Mouse (Mus musculus) heart, embryonic 13.5 days (tissue): Measurements from ENCODE around the gene Spdye4a. TPM values are rescaled to one million over a fixed set of nuclear protein-coding genes. Genes with fewer than 3 reads are reported as not detected.

Experiments
- ATAC-seq: fragments of 200-750 bp; cut with Nextera tagmentation; 2 replicates; pipeline ENCODE4 v1.8.0; 2017; ENCODE audit warnings: moderate TSS enrichment; ENCODE audit not compliant: insufficient number of reproducible peaks, low FRiP score, low TSS enrichment; ENCODE audit errors: extremely low read depth
- H3K27ac ChIP-seq: fragments of 300-500 bp; sonication (generic); replicated peaks from 2 replicates; pipeline ENCODE4 v1.5.1; 2015; ENCODE audit warnings: moderate library complexity, mild to moderate bottlenecking, inconsistent platforms
- H3K27me3 ChIP-seq: fragments of 300-500 bp; sonication (generic); replicated peaks from 2 replicates; pipeline ENCODE4 v1.6.1; 2015; ENCODE audit warnings: mild to moderate bottlenecking, inconsistent platforms
- H3K36me3 ChIP-seq: fragments of 300-500 bp; sonication (generic); 2 replicates; pipeline ENCODE4 v1.6.1; 2015; ENCODE audit warnings: mild to moderate bottlenecking, inconsistent platforms
- H3K4me1 ChIP-seq: fragments of 300-500 bp; sonication (generic); 2 replicates; pipeline ENCODE4 v1.6.1; 2015; ENCODE audit warnings: inconsistent platforms
- H3K4me2 ChIP-seq: fragments of 300-500 bp; sonication (generic); 2 replicates; pipeline ENCODE4 v1.6.1; 2015; ENCODE audit warnings: inconsistent platforms, mild to moderate bottlenecking, moderate library complexity
- H3K4me3 ChIP-seq: fragments of 300-500 bp; sonication (generic); 2 replicates; pipeline ENCODE4 v1.5.1; 2015; ENCODE audit warnings: moderate library complexity, mild to moderate bottlenecking, inconsistent platforms
- H3K9ac ChIP-seq: fragments of 300-500 bp; sonication (generic); 2 replicates; pipeline ENCODE4 v1.6.1; 2015; ENCODE audit warnings: inconsistent platforms, mild to moderate bottlenecking, moderate library complexity
- H3K9me3 ChIP-seq: fragments of 300-500 bp; sonication (generic); 2 replicates; pipeline ENCODE4 v1.6.1; 2016; ENCODE audit warnings: inconsistent platforms
- WGBS: fragments of 180-500 bp; shearing (Covaris S2); methylation state at CpG from one replicate; pipeline ENCODE4 v1.1.7; 2015; ENCODE audit warnings: mixed read lengths; 5-methylcytosine and 5-hydroxymethylcytosine counted together
- polyA plus RNA-seq: library from polyadenylated mRNA; unstranded; fragments of >200 nt; fragmentation: Nextera tagmentation; extraction: Ambion mirVana; gene quantifications from 2 replicates; pipeline ENCODE4 v1.2.1, GENCODE M21; 2015

Spdye4a gene
- polyA plus RNA-seq, 1 experiment from 2014 or later: not detected

DNA sequence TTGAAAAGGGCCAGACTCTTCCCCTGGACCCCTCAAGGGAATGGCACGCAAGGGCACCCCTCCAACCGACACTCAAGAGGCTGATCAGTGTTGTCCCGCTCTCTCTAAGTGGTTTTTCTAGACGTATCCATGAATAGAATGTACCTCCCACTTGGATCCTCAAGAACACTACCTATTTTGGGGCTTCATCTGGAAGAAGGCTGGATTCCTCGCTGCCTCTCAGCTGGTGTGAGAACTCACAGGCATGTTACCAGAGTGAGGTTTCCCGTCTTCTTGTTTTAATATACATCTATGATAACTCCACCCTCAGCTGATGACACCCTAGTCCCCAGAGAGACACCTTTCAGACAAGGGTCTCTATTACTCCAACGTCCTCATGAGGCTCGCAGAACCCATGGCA is 34.9 kb upstream of the Spdye4a start:
- Histone ChIP-seq H3K4me1 (peaks cover 11% of the 10 kb centered on the region), H3K27me3 (peaks cover 33% of the 10 kb centered on the region), H3K9me3 (no peaks in the 10 kb centered on the region), H3K4me2 (no peak overlapping the region), H3K4me3 (no peak overlapping the region), H3K36me3 (peaks cover 66% of the 10 kb centered on the region), H3K27ac (no peak overlapping the region), H3K9ac (no peak overlapping the region)
- ATAC-seq: no peak
- 77% methylated on average over 8 of the region's 8 CpGs for WGBS

DNA sequence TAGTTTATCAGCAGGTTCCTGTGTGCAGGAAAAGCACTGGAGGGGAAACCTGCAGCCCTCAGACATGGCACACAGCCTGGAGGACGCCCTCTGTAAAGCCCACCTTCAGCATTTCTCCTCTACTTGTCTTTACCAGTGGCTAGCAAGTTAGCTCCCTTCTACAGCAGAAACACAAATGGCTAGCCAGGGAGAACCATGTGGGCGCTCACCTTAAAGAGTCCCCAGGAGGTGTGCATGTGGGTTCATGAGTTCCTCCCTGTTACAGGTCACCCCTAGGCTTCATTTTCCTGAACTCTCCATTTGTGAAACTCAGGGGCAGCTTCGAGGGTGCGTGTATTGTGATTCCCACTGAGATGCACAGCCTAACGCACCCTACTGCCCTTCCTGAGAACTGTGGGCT is 29.1 kb upstream of the Spdye4a start:
- Histone ChIP-seq H3K27ac (no peak overlapping the region), H3K9ac (no peak overlapping the region), H3K4me2 (no peak overlapping the region), H3K27me3 (peaks cover 91% of the 10 kb centered on the region), H3K9me3 (no peaks in the 10 kb centered on the region), H3K36me3 (peaks cover 66% of the 10 kb centered on the region), H3K4me3 (no peak overlapping the region), H3K4me1 (peaks cover 24% of the 10 kb centered on the region)
- 84% methylated on average over 5 of the region's 5 CpGs for WGBS
- no peak for ATAC-seq

GRCm38 (mm10) chr5:143255131-143255519 is 28.4 kb upstream of the Spdye4a start:
- peaks cover 59% of the 10 kb centered on the region for H3K36me3 ChIP-seq
- H3K27ac ChIP-seq: no peak overlapping the region
- peaks cover 98% of the 10 kb centered on the region for H3K27me3 ChIP-seq
- peak overlapping the region; percentile 54 for H3K4me3 ChIP-seq
- no peak for ATAC-seq
- 16% methylated on average over 24 of the region's 24 CpGs for WGBS
- peaks cover 24% of the 10 kb centered on the region for H3K4me1 ChIP-seq
- H3K9me3 ChIP-seq: no peaks in the 10 kb centered on the region
- H3K4me2 ChIP-seq: peak overlapping the region; percentile 78
- no peak overlapping the region for H3K9ac ChIP-seq

- H3K36me3 ChIP-seq: peaks cover 57% of the 10 kb centered on the region
Measured at GRCm38 (mm10) chr5:143254487-143255130, 27.9 kb upstream of the Spdye4a start.

DNA sequence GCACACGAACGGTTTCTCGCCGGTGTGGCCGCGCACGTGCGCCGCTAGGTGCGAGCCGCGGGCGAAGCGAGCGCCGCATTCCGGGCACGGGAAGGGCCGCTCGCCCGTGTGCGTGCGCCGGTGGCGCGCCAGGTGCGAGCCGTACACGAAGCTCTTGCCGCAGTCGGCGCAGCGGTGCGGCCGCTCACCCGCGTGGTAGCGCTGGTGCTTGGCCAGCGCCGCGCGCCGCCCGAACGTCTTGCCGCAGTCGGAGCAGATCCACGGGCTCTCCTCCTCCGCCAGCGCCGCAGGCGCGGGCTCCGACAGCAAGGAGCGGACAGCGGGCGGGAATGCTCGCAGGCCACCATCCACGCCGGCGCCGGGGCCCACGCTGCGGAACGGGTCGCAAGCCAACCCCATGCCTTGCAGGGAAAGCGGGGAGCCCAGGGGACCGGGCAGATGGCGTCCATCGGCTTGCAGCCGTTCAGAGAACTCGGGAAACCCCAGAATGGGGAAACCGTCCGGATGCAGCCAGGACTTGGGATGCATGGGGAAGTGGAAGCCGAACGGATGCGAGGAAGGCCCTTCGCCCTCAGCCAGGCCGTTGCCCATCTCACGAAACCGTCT is 27.3 kb upstream of the Spdye4a start:
- H3K27ac ChIP-seq: no peak overlapping the region
- WGBS: 4% methylated on average over 75 of the region's 81 CpGs
- H3K4me2 ChIP-seq: peak overlapping the region; percentile 78
- peak overlapping the region; percentile 65 for H3K9ac ChIP-seq
- H3K36me3 ChIP-seq: peaks cover 57% of the 10 kb centered on the region
- H3K9me3 ChIP-seq: no peaks in the 10 kb centered on the region
- H3K4me3 ChIP-seq: peak overlapping the region; percentile 54
- peaks cover 97% of the 10 kb centered on the region for H3K27me3 ChIP-seq
- H3K4me1 ChIP-seq: peaks cover 24% of the 10 kb centered on the region
- ATAC-seq: no peak

More at GRCm38 (mm10) chr5:143254487-143255130, 27.9 kb upstream of the Spdye4a start:
- no peak overlapping the region for H3K27ac ChIP-seq
- no peak for ATAC-seq
- peak overlapping the region; percentile 78 for H3K4me2 ChIP-seq
- WGBS: 10% methylated on average over 66 of the region's 66 CpGs
- H3K27me3 ChIP-seq: peaks cover 97% of the 10 kb centered on the region
- peaks cover 24% of the 10 kb centered on the region for H3K4me1 ChIP-seq
- peak overlapping the region; percentile 54 for H3K4me3 ChIP-seq
- 0 out of 2 replicates have a peak overlapping the region, but pooled peaks have one; percentile 24 for H3K9ac ChIP-seq
- no peaks in the 10 kb centered on the region for H3K9me3 ChIP-seq

DNA sequence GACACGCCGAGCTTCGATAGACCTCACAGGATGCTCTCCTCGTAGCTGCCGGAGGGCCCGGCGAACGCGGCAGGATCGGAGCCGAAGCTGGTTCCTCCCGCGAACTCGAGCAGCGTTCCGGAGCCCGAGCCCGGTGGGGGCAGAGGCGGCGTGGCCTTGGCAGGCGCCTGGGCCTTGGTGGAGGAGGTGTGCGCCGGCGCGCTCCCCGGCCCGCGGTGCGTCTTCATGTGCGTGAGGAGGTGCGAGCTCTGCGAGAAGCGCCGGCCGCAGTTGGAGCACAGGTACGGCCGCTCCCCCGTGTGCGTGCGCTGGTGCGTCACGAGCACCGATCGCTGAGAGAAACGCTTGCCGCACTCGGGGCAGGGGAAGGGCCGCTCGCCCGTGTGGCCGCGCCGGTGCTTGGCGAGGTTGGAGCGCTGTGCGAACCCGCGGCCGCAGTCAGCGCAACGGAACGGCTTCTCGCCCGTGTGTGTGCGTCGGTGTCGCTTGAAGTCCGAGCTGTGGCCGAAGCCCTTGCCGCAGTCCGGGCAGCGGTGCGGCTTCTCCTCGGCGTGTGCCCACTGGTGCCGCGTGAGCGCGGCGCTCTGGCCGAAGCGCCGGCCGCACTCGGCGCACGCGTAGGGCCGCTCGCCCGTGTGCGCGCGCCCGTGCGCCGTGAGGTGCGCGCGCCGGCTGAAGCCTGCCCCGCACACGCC is 26.6 kb upstream of the Spdye4a start:
- peaks cover 61% of the 10 kb centered on the region for H3K36me3 ChIP-seq
- H3K9me3 ChIP-seq: no peaks in the 10 kb centered on the region
- peak overlapping the region; percentile 54 for H3K4me3 ChIP-seq
- H3K27ac ChIP-seq: no peak overlapping the region
- H3K4me1 ChIP-seq: peaks cover 24% of the 10 kb centered on the region
- H3K4me2 ChIP-seq: peak overlapping the region; percentile 78
- peak overlapping the region; percentile 65 for H3K9ac ChIP-seq
- peaks cover 90% of the 10 kb centered on the region for H3K27me3 ChIP-seq
- no peak for ATAC-seq
- WGBS: 4% methylated on average over 102 of the region's 103 CpGs

DNA sequence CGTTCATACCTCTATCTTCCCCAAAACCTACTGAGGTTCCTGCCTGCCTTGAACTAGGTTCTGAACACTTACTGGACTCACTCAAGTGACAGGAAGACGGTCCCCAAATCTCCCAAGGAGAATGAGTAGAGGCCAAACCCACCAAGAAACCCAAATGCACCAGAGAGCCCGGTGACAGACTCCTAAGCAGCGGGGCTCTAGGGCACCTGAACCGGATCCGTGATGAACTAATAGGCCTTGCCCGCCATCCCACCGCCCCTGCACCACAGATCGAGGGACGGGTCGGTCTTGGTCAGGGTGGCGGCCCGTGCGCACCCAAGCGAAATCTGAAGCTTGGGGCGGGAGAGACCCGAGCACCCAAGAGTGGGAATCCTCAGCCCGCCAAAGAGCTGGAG is 26.1 kb upstream of the Spdye4a start:
- peaks cover 85% of the 10 kb centered on the region for H3K27me3 ChIP-seq
- peaks cover 61% of the 10 kb centered on the region for H3K36me3 ChIP-seq
- peak overlapping the region; percentile 54 for H3K4me3 ChIP-seq
- H3K27ac ChIP-seq: no peak overlapping the region
- peaks cover 24% of the 10 kb centered on the region for H3K4me1 ChIP-seq
- ATAC-seq: no peak
- WGBS: 22% methylated on average over 18 of the region's 18 CpGs
- no peaks in the 10 kb centered on the region for H3K9me3 ChIP-seq
- 0 out of 2 replicates have a peak overlapping the region, but pooled peaks have one; percentile 65 for H3K9ac ChIP-seq
- H3K4me2 ChIP-seq: peak overlapping the region; percentile 78

- Histone ChIP-seq H3K4me2 (no peak overlapping the region), H3K9me3 (no peaks in the 10 kb centered on the region), H3K27me3 (peaks cover 77% of the 10 kb centered on the region), H3K9ac (no peak overlapping the region), H3K27ac (no peak overlapping the region), H3K36me3 (peaks cover 68% of the 10 kb centered on the region), H3K4me1 (peaks cover 24% of the 10 kb centered on the region), H3K4me3 (no peak overlapping the region)
- ATAC-seq: no peak
- 54% methylated on average over 6 of the region's 6 CpGs for WGBS
Measured at GRCm38 (mm10) chr5:143252039-143252438, 25.3 kb upstream of the Spdye4a start.

DNA sequence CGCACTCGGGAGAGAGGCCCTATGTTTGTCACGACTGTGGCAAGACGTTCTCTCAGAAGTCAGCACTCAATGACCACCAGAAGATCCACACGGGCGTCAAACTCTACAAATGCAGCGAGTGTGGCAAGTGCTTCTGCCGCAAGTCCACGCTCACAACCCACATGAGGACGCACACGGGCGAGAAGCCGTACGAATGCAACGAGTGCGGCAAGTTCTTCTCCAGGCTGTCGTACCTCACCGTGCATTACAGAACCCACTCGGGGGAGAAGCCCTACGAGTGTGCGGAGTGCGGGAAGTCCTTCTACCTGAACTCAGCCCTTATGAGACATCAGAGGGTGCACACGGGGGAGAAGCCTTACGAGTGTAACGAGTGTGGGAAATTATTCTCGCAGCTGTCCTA is 18.2 kb upstream of the Spdye4a start:
- peaks cover 98% of the 10 kb centered on the region for H3K36me3 ChIP-seq
- H3K4me1 ChIP-seq: no peaks in the 10 kb centered on the region
- WGBS: 94% methylated on average over 26 of the region's 26 CpGs
- no peak overlapping the region for H3K4me2 ChIP-seq
- no peak for ATAC-seq
- H3K9me3 ChIP-seq: peaks cover 5% of the 10 kb centered on the region; the same call in 1 of the 2 replicates
- no peak overlapping the region for H3K4me3 ChIP-seq
- H3K9ac ChIP-seq: no peak overlapping the region
- H3K27me3 ChIP-seq: peaks cover 7% of the 10 kb centered on the region; the same call in 1 of the 2 replicates
- no peak overlapping the region for H3K27ac ChIP-seq

DNA sequence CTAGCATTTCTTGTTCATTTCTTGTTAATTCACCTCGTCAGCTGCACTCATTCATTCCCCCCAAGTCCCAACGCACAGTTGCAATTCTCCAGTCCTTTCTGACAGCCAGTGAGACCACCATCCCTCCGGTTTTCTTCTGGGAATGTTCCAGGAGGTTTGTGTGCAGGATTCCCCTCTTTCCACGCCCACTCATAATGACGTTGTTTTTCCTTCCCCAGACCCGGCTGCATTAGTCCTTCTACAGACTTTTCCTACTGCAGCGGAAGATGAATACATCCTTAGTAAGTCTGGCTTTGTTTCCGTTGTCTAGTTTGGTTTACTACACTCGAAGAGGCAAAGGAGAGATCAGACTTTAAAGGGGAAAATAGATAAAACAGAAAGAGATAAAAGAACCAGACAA is 9.3 kb upstream of the Spdye4a start:
- no peaks in the 10 kb centered on the region for H3K27me3 ChIP-seq
- peaks cover 40% of the 10 kb centered on the region for H3K36me3 ChIP-seq
- H3K4me1 ChIP-seq: peaks cover 18% of the 10 kb centered on the region
- H3K27ac ChIP-seq: peak overlapping the region; percentile 98
- ATAC-seq: no peak
- peak overlapping the region; percentile 94 for H3K9ac ChIP-seq
- 37% methylated on average over 9 of the region's 9 CpGs for WGBS
- peak overlapping the region; percentile 92 for H3K4me3 ChIP-seq
- no peaks in the 10 kb centered on the region for H3K9me3 ChIP-seq
- peak overlapping the region; percentile 95 for H3K4me2 ChIP-seq

- Histone ChIP-seq H3K4me2 (peak within 1 kb of the TSS; percentile 95), H3K36me3 (peaks cover 31% of the 10 kb centered on the region), H3K9me3 (no peaks in the 10 kb centered on the region), H3K27me3 (no peaks in the 10 kb centered on the region), H3K4me1 (peaks cover 18% of the 10 kb centered on the region), H3K4me3 (peak within 1 kb of the TSS; percentile 92), H3K27ac (peak within 1 kb of the TSS; percentile 98), H3K9ac (peak within 1 kb of the TSS; percentile 94)
- under 1% methylated on average over 58 of the region's 58 CpGs for WGBS
- ATAC-seq: peak; percentile 87
Measured at GRCm38 (mm10) chr5:143235028-143235693, 8.5 kb upstream of the Spdye4a start, which contains the start of gene Zfp12. Gene Zfp12, plus strand, starts transcription at chr5:143235163.
